Mouse (Mus musculus) frontal cortex, postnatal 10 days (tissue): ENCODE results near the gene Ptar1.
A peak's percentile ranks its signal among the peaks of the same experiment; 100 is the strongest.

Experiments used
- DNase-seq, 2 experiments: peaks; one replicate each; pipeline ENCODE4 v3.0.0; 2022; ENCODE audit warnings: low spot score in 2 of 2, mixed read lengths in 1 of 2

The Ptar1 gene

GRCm38 (mm10) chr19:23757961-23758553 is 70.8 kb downstream of the Ptar1 start:
- peak; percentile 91 to 94 for DNase-seq

GRCm38 (mm10) chr19:23758554-23759321 is 71.5 kb downstream of the Ptar1 start, which contains the start of gene Apba1:
Apba1 (plus strand) TSS chr19:23758887.
- peak in 1 of 2 experiments; percentile 85 for DNase-seq

GRCm38 (mm10) chr19:23759322-23759945 is 72.2 kb downstream of the Ptar1 start:
- peak in 1 of 2 experiments; percentile 61 for DNase-seq

GRCm38 (mm10) chr19:23763371-23763770 is 76.1 kb downstream of the Ptar1 start:
- DNase-seq: no peak

GRCm38 (mm10) chr19:23764051-23764450 is 76.8 kb downstream of the Ptar1 start:
- DNase-seq: no peak

- no peak for DNase-seq
Measured at GRCm38 (mm10) chr19:23768864-23769263, 81.6 kb downstream of the Ptar1 start.

- DNase-seq: no peak
Measured at GRCm38 (mm10) chr19:23770494-23771423, 83.5 kb downstream of the Ptar1 start.

- no peak for DNase-seq
Measured at GRCm38 (mm10) chr19:23771971-23772370, 84.7 kb downstream of the Ptar1 start.

GRCm38 (mm10) chr19:23775356-23775755 is 88.1 kb downstream of the Ptar1 start:
- DNase-seq: no peak

- no peak for DNase-seq
Measured at GRCm38 (mm10) chr19:23779130-23779529, 91.9 kb downstream of the Ptar1 start.

- DNase-seq: no peak
Measured at GRCm38 (mm10) chr19:23780105-23780504, 92.9 kb downstream of the Ptar1 start.
